Mouse (Mus musculus) forebrain, embryonic 10.5 days (tissue): ENCODE data around the gene Tex10. TPM values are rescaled to one million over a fixed set of nuclear protein-coding genes. Genes with fewer than 3 reads are reported as not detected.

Experiments used
- DNase-seq: peaks from one replicate; pipeline ENCODE4 v3.0.0-alpha.2; 2017; ENCODE audit warnings: low spot score; ENCODE audit errors: extremely low spot score
- H3K27ac ChIP-seq: fragments of 300-500 bp; sonication (generic); 2 replicates; pipeline ENCODE4 v1.5.1; 2016; ENCODE audit warnings: mild to moderate bottlenecking
- H3K27me3 ChIP-seq: fragments of 300-500 bp; sonication (generic); 2 replicates; pipeline ENCODE4 v1.6.1; 2016; ENCODE audit warnings: mild to moderate bottlenecking; ENCODE audit not compliant: poor library complexity, severe bottlenecking
- H3K36me3 ChIP-seq: fragments of 300-500 bp; sonication (generic); replicated peaks from 2 replicates; pipeline ENCODE4 v1.6.1; 2016; ENCODE audit warnings: mild to moderate bottlenecking, moderate library complexity
- H3K4me1 ChIP-seq: fragments of 300-500 bp; sonication (generic); 2 replicates; pipeline ENCODE4 v1.6.1; 2016
- H3K4me3 ChIP-seq: fragments of 300-500 bp; sonication (generic); 2 replicates; pipeline ENCODE4 v1.5.1; 2016; ENCODE audit warnings: mild to moderate bottlenecking, moderate library complexity
- H3K9me3 ChIP-seq: fragments of 300-500 bp; sonication (generic); 2 replicates; pipeline ENCODE4 v1.6.1; 2016; ENCODE audit warnings: mild to moderate bottlenecking, moderate library complexity
- WGBS: fragments of 180-500 bp; shearing (Covaris S2); methylation state at CpG from one replicate; pipeline ENCODE4 v1.1.7; 2016; 5-methylcytosine and 5-hydroxymethylcytosine counted together
- polyA plus RNA-seq: library from polyadenylated mRNA; unstranded; fragments of >200 nt; fragmentation: Nextera tagmentation; extraction: Ambion mirVana; gene quantifications from 2 replicates; pipeline ENCODE4 v1.2.1, GENCODE M21; 2016

Tex10 gene
- polyA plus RNA-seq = 77.1 and 79.6 TPM in 2 replicates

DNA sequence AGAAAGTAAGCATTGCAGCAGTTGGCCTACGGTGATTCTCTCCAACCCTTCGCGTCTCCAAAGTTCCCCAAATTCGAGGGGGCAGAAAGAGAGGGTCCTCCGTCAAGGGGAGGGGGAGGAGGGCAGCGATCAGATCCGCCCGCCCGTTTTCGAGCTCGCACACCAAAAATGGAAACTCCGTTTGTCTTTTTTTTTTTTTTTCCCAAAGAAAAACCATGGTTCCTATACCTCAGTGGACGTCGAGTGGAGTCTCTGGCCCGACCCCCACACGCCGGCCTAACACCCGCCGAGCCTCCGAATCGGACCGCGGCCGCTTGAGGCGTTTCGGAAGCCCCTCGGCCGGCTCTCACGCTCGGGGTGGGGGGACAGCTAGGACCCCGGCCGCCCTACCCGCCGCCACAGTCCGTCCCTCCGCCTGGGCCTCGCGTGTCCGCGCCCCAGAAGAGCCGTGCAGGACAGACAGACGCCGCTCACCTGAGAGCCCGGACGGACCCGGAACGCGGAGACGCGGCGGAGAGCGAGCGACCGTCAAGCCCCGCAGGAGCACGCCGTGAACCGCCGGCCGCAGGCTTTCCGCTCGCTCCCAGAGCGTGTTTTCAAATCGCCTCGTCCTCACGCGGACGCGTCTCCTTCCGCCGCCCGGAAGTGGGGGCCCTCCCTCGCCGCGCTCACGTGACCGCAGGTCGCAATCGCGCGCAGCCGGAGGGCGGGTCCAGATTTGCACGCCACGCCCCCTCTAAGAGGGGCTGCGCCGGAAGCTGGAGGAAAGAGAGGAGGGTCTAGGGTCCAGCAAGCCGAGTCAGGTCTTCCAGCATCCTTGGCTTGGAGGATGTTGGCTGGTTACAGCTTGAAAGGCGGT lies at the start of gene Tex10:
Gene Tex10 (minus strand): TSS at position 668 of the 859 bp plus-strand sequence.
- peaks cover 22% of the 10 kb centered on the region for H3K4me1 ChIP-seq
- H3K27me3 ChIP-seq = no peaks in the 10 kb centered on the region
- WGBS = under 1% methylated on average over 89 of the region's 89 CpGs
- H3K4me3 ChIP-seq = peak within 1 kb of the TSS; percentile 97
- peak; percentile 92 for DNase-seq
- peak within 1 kb of the TSS; percentile 97 for H3K27ac ChIP-seq
- H3K9me3 ChIP-seq = no peaks in the 10 kb centered on the region
- H3K36me3 ChIP-seq = peaks cover 20% of the 10 kb centered on the region

DNA sequence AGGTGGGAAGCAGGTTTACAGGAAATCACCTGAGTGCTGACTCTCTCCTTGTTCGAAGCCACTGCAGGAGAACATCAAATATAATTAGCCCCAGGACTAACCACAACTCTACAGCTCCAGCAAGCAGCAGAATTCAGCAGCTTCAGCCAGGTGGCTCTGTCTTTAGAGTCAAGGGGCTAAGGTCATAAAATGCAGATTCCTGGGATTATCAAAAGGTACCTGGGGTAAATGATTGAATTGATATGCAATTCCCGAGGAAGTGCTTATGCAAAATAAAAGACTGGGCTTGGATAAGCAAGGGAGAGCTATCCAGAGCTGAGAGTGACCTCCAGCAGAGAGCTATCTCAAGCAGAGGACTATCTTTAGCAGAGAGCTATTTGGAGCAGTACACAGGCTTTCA lies 37.6 kb upstream of the Tex10 start:
- no peaks in the 10 kb centered on the region for H3K4me1 ChIP-seq
- DNase-seq = no peak
- no peak overlapping the region for H3K4me3 ChIP-seq
- H3K27ac ChIP-seq = no peak overlapping the region
- 72% methylated on average over 2 of the region's 2 CpGs for WGBS
- no peaks in the 10 kb centered on the region for H3K36me3 ChIP-seq
- peaks cover 12% of the 10 kb centered on the region for H3K9me3 ChIP-seq
- H3K27me3 ChIP-seq = no peaks in the 10 kb centered on the region

DNA sequence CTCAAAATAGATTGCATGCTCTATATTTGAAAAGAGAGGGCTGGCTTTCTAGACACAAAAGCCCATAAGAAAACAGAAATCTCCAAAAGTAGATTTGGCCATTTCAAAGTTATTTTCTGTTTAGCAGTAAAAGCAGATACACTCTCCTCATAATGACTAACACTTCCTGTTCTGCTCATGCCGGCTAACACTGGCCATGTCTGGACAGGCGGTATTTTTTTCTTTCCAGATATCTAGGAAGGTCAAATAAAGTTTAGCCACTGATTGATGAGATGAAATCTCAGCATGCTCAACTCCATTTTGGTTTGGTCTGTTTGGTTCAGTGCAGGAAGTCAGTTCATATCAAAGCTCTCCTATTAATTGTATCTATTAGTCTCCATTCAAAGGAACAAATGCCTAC lies 19.3 kb upstream of the Tex10 start:
- H3K36me3 ChIP-seq = no peaks in the 10 kb centered on the region
- H3K9me3 ChIP-seq = no peaks in the 10 kb centered on the region
- no peak for DNase-seq
- no peaks in the 10 kb centered on the region for H3K27me3 ChIP-seq
- no peak overlapping the region for H3K27ac ChIP-seq
- no peak overlapping the region for H3K4me3 ChIP-seq
- 92% methylated on average over 2 of the region's 2 CpGs for WGBS
- peaks cover 10% of the 10 kb centered on the region for H3K4me1 ChIP-seq

DNA sequence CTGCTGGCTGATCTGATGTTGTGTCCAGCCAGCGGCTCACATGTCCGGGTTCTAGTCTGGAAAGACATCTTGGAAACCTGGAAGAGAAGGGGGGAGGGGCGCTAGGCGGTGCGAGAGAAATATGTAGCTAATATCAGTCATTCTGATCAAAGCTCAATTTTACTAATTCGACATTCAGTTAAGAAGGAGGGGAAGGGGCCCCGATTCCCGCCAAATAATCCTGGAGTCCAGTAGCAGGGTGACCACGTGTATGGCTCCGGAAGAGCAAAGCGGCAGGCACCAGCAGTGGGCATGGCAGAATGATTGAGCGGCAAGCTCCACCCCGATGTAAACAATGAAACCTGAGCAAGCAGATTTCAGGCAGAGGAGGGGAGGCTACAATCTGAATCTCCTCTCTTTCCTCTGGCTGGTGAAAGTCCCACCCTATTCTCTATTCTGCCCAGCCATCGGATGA lies 18.1 kb upstream of the Tex10 start:
- Histone ChIP-seq H3K27ac (peak overlapping the region; percentile 73), H3K27me3 (no peaks in the 10 kb centered on the region), H3K4me3 (peak overlapping the region; percentile 44), H3K36me3 (no peaks in the 10 kb centered on the region), H3K4me1 (peaks cover 10% of the 10 kb centered on the region), H3K9me3 (no peaks in the 10 kb centered on the region)
- 18% methylated on average over 14 of the region's 14 CpGs for WGBS
- DNase-seq = peak; percentile 45

DNA sequence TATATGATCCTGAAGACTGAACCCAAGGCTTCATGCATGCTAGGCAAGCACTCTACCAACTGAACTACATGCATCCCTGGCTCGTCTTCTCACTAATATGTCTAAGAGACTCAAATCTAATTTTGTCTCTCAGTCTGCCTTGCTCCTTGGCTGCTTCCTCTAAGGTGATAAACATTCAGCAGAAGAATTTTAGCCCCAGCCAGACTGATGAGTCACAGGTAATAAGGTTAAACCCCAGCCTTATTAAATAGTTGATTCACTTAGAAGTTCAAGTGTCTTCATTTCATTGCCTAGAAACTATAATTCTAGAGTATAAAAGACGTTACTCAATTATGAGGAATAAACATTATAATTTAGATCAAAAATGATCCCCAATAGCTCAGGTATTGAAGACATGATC lies 15.7 kb upstream of the Tex10 start:
- 84% methylated on average over 2 of the region's 2 CpGs for WGBS
- Histone ChIP-seq H3K36me3 (no peaks in the 10 kb centered on the region), H3K4me3 (no peak overlapping the region), H3K27ac (no peak overlapping the region), H3K27me3 (no peaks in the 10 kb centered on the region), H3K9me3 (no peaks in the 10 kb centered on the region), H3K4me1 (peaks cover 10% of the 10 kb centered on the region)
- DNase-seq = no peak

DNA sequence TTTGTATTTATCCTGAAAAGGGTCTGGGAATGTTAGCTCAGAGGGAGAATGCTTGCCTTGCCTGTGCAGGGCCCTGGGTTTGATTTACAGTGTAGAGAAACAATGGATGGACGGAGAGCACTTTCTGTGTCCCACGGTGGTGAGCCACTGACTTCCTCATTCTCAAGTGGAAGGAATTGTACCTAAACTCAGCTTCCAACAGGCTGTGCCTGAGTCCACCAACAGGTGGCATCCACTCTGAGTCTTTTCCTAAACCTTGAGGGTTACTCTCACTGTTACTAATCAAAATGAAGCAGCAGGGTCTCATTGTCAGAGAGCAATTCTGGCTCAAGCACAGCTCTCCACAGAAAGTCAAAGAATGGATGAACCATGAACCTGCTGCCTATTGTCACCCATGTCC lies 8.0 kb upstream of the Tex10 start:
- DNase-seq = peak; percentile 26
- Histone ChIP-seq H3K4me3 (no peak overlapping the region), H3K36me3 (no peaks in the 10 kb centered on the region), H3K27me3 (no peaks in the 10 kb centered on the region), H3K4me1 (no peaks in the 10 kb centered on the region), H3K27ac (no peak overlapping the region), H3K9me3 (peaks cover 12% of the 10 kb centered on the region)
- WGBS = 42% methylated on average over 2 of the region's 2 CpGs

DNA sequence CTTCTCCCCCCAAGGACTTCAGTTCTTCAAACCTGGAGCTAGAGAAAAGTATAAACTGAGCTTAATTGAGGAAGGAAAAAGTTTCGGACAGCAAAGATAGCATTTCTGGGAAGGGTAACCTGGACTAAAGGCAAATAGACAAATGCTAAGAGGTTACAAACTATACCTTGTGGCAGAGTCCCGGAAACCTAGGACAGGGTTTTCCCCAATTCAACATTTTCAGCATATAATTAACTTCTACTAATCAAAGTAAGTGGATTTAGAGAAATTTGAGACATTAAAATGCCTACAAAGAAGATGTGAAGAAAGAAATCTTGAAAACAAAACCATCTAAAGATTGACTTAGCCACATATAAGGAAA lies 372 bp upstream of the Tex10 start:
- no peak for DNase-seq

DNA sequence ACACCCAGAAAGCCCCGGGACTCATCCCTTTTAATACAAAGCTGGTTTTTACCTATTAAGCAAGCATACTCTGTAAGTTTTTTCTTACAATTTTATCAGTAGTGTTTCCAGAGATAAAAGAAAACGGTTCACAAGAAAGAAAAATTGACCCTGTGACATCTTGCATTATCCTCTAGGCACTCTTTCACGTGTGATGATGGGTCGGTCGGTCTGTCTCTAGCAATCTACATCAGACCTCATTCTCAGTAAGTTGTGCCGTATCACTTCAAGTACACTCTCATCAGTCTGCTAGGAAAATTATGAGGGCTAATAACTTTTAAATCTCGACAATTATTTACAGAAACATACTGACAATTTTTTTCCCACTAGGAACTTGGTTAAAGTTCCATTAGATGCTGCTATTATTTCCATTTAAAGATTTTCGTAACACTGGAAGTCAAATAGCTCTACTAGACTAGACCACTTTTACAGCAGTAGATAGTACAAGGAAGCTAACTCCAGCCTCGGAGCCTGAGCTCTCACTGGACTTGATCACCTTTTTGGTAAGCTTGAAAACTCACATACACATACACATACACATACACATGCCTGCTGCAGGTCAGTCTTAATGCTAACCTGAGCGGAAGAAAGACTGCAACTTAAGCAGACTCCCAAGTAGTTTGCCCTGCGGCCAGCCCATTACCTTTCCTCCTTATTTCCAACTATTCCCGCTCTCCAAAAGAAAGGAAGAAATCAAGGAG lies 1.0 kb downstream of the Tex10 start:
- H3K36me3 ChIP-seq = peaks cover 28% of the 10 kb centered on the region
- H3K4me1 ChIP-seq = peaks cover 22% of the 10 kb centered on the region
- 28% methylated on average over 12 of the region's 12 CpGs for WGBS
- no peaks in the 10 kb centered on the region for H3K9me3 ChIP-seq
- H3K27me3 ChIP-seq = no peaks in the 10 kb centered on the region
- H3K27ac ChIP-seq = peak overlapping the region; percentile 97
- H3K4me3 ChIP-seq = peak overlapping the region; percentile 97
- DNase-seq = peak; percentile 23

More for the DNA sequence above, 372 bp upstream of the Tex10 start:
- peaks cover 5% of the 10 kb centered on the region for H3K9me3 ChIP-seq
- H3K4me3 ChIP-seq = peak overlapping the region; percentile 97
- peaks cover 22% of the 10 kb centered on the region for H3K4me1 ChIP-seq
- peaks cover 14% of the 10 kb centered on the region for H3K36me3 ChIP-seq
- WGBS = 78% methylated on average over 2 of the region's 2 CpGs
- no peaks in the 10 kb centered on the region for H3K27me3 ChIP-seq
- peak overlapping the region; percentile 97 for H3K27ac ChIP-seq

DNA sequence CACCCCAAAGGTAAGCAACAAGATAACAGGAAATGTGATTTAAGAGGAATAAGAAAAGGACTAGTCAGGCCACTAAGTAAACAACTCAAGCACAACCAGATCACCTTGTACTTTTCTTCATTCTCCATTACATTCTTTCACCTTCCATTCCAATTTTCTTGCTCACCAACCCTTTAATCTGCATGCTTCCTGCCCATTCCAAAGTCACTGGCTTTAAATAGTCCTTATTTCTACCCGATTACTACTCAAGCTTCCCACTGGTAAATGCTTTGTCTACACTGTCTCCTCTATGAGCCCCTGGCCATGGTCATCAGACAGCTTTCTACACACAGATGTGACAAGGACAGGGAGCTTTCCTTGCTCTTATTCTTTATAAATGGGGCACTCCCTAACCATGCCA lies 2.3 kb downstream of the Tex10 start:
- 55% methylated on average over 1 of the region's 1 CpGs for WGBS
- Histone ChIP-seq H3K4me1 (peaks cover 22% of the 10 kb centered on the region), H3K27me3 (no peaks in the 10 kb centered on the region), H3K36me3 (peaks cover 41% of the 10 kb centered on the region), H3K9me3 (no peaks in the 10 kb centered on the region), H3K4me3 (peak overlapping the region; percentile 97; the same call in 1 of the 2 replicates), H3K27ac (no peak overlapping the region)
- DNase-seq = no peak

DNA sequence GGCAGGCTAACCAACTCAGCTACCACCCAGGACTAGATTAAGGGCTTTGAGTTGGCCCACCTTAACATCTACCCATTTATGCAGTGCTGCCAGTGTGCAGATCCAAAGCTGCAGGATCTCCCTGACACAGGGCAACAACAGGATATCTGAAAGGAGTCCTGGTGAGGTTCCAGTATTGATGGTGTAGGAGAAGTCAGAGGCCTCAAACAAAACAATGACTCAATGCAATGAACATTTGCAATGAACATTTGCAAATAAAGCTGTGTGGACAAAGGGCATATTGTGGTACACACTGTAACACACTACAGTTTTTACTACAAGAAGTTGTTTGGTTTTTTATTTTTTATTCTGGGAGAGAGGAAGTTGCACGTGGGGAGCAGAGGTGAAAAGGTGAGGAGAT lies 12.2 kb downstream of the Tex10 start:
- no peaks in the 10 kb centered on the region for H3K27me3 ChIP-seq
- WGBS = 88% methylated on average over 1 of the region's 1 CpGs
- no peaks in the 10 kb centered on the region for H3K4me1 ChIP-seq
- no peaks in the 10 kb centered on the region for H3K9me3 ChIP-seq
- DNase-seq = no peak
- peaks cover 88% of the 10 kb centered on the region for H3K36me3 ChIP-seq
- no peak overlapping the region for H3K27ac ChIP-seq
- H3K4me3 ChIP-seq = no peak overlapping the region

DNA sequence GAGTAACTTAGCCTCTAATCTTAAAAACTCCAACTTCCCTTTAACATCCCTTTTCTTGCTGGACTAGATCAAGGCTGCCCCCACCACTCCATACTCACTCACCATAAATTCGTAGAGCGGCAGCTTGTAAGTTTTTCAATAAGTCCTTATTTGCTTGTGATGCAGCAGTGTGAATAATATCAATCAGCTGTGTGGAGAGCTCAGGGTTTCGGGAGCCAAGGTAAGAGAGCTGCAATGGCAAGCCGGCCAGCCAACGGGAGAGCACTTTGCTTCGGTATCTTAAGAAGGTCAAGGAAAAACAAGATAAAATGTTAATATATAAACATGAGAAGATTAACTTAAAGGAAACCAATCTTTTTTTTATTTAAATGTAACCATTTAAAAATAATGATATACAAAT lies 14.8 kb downstream of the Tex10 start:
- Histone ChIP-seq H3K27me3 (no peaks in the 10 kb centered on the region), H3K9me3 (no peaks in the 10 kb centered on the region), H3K36me3 (peaks cover 96% of the 10 kb centered on the region), H3K27ac (no peak overlapping the region), H3K4me1 (no peaks in the 10 kb centered on the region), H3K4me3 (no peak overlapping the region)
- WGBS = 96% methylated on average over 6 of the region's 6 CpGs
- DNase-seq = no peak

DNA sequence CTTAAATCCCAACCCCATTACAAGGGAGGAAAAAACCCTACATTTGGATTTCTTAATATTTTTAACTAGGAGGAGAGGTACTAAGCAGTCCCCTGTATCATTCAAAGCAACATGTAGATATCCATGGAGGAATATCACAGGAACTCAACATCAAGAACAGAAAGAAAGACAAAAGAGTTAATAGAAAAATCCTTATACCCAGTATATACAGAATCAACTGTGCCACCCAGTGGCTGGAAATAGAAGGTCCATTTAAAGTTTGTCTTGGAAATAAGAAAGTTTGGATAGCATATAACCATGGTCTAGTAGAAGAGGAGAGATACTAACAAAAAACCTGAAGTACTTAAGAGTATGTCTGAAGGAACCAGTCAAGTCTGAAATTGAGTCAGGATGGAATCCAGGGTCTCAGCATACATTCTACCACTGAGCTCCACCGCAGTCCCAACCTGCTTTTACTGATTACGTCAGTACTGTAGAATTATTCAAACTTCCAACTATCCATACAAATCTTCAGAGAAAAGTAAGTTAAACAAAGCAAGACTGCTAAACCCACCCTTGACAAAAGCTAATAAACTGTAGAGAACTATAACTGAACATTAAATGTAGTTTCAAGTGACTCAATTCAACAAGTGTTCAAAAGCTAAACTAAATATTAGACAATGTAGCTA lies 19.0 kb downstream of the Tex10 start:
- no peak for DNase-seq
- 97% methylated on average over 2 of the region's 2 CpGs for WGBS
- H3K4me1 ChIP-seq = no peaks in the 10 kb centered on the region
- peaks cover 100% of the 10 kb centered on the region for H3K36me3 ChIP-seq
- H3K27ac ChIP-seq = no peak overlapping the region
- H3K4me3 ChIP-seq = no peak overlapping the region
- H3K27me3 ChIP-seq = no peaks in the 10 kb centered on the region
- H3K9me3 ChIP-seq = no peaks in the 10 kb centered on the region
